Mouse (Mus musculus) CD8-positive naive resting alpha-beta T cell, adult 2 months (primary cell): ENCODE data around the gene Crabp1.

ENCODE experiments used
- DNase-seq, 2 experiments: peaks; one replicate each; pipeline ENCODE4 v3.0.0; 2022; ENCODE audit warnings: low read depth in 2 of 2, low spot score in 2 of 2

Gene Crabp1

GRCm38 (mm10) chr9:54765336-54766085, 963 bp downstream of the Crabp1 start:
- DNase-seq: no peak

- DNase-seq: no peak
These were observed 5.7 kb downstream of the Crabp1 start for GRCm38 (mm10) chr9:54770140-54770780.

GRCm38 (mm10) chr9:54776451-54776982, 12.0 kb downstream of the Crabp1 start:
- DNase-seq: no peak

- DNase-seq: no peak
These were observed 14.7 kb downstream of the Crabp1 start for GRCm38 (mm10) chr9:54779280-54779679.

- DNase-seq: no peak
These were observed 18.0 kb downstream of the Crabp1 start for GRCm38 (mm10) chr9:54782504-54782903.

GRCm38 (mm10) chr9:54784003-54784402, 19.5 kb downstream of the Crabp1 start:
- DNase-seq: no peak

GRCm38 (mm10) chr9:54785215-54785614, 20.7 kb downstream of the Crabp1 start:
- DNase-seq: no peak

- DNase-seq: no peak
These were observed 21.5 kb downstream of the Crabp1 start for GRCm38 (mm10) chr9:54786083-54786482.

GRCm38 (mm10) chr9:54787760-54788159, 23.2 kb downstream of the Crabp1 start:
- no peak for DNase-seq

GRCm38 (mm10) chr9:54790271-54790670, 25.7 kb downstream of the Crabp1 start:
- DNase-seq: no peak

GRCm38 (mm10) chr9:54801460-54801961, 37.0 kb downstream of the Crabp1 start:
- no peak for DNase-seq

GRCm38 (mm10) chr9:54802749-54803679, 38.5 kb downstream of the Crabp1 start:
- DNase-seq: no peak

GRCm38 (mm10) chr9:54804351-54804750, 39.8 kb downstream of the Crabp1 start:
- no peak for DNase-seq

GRCm38 (mm10) chr9:54807761-54808160, 43.2 kb downstream of the Crabp1 start:
- no peak for DNase-seq

GRCm38 (mm10) chr9:54809953-54810352, 45.4 kb downstream of the Crabp1 start:
- DNase-seq: no peak

- DNase-seq: no peak
These were observed 52.1 kb downstream of the Crabp1 start for GRCm38 (mm10) chr9:54816508-54817201.

GRCm38 (mm10) chr9:54821442-54822100, 57.0 kb downstream of the Crabp1 start:
- no peak for DNase-seq
